Mouse (Mus musculus): ENCODE measurements at regions not wholly inside any gene's neighbourhood (a gene's known extent, or its start where the extent isn't known, plus 50 kb on each side); places are given as distances from the start of the nearest gene placed in this dataset.
A peak's percentile ranks its signal among the peaks of the same experiment; 100 is the strongest.

GRCm38 (mm10) chr14:48751751-48752578 lies 78.3 kb upstream of the Otx2 start:
- 17% methylated on average over 18 of the region's 18 CpGs for WGBS
- Histone ChIP-seq H3K4me1 (replicated peaks) (peaks cover 28% of the 10 kb centered on the region), H3K4me3 (peak overlapping the region; percentile 14), H3K27me3 (peaks cover 8% of the 10 kb centered on the region; the same call in 1 of the 2 replicates), H3K27ac (replicated peaks) (no peak overlapping the region), H3K36me3 (no peaks in the 10 kb centered on the region), H3K9ac (no peak overlapping the region), H3K9me3 (no peaks in the 10 kb centered on the region), H3K4me2 (peak overlapping the region; percentile 47)
- ATAC-seq (ENCODE audit: low FRiP score, low read depth): peak; percentile 51; the same call in 1 of the 2 replicates

DNA sequence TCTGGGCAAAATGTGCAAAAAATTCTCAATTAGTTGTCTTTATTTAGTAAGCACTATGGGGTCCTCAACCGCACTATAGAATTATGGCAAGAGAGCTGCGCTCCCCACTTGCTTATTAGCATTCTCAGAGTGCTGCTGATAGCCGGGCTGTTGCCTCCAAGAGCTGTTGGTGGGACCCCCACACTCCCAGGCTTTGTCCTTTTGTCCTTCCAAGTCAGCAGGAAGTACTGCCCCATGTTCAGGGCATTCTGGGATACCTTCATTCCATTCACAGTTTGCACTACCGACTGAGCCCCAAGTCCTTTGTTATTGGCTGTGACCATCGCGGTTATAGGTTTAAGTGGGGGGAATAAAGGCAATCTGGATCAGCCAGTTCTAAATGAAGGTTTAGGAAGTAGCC lies 77.4 kb upstream of the Otx2 start:
- Histone ChIP-seq H3K9ac (no peak overlapping the region), H3K4me2 (no peak overlapping the region), H3K27me3 (peaks cover 8% of the 10 kb centered on the region; the same call in 1 of the 2 replicates), H3K36me3 (no peaks in the 10 kb centered on the region), H3K4me3 (no peak overlapping the region), H3K4me1 (replicated peaks) (peaks cover 28% of the 10 kb centered on the region), H3K27ac (replicated peaks) (no peak overlapping the region), H3K9me3 (no peaks in the 10 kb centered on the region)
- ATAC-seq (ENCODE audit: low FRiP score, low read depth): no peak
- 19% methylated on average over 6 of the region's 6 CpGs for WGBS

DNA sequence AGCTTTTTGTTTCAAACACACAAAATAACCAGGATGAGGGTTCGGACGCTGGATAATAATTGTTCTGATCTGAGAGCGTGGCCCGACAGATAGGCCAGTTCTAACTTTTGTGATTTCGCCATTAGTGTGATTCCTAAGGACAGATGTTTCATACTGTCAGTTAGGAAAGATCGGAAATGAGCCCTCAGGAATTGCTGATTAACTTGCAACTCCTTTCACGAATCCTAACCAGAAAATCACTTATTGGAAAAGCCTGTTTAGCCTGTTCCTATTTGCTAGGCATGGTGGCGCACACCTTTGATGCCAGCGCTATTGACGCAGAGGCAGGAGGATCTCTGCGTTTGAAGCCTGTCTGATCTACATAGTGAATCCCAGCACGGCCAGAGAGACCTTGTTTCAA lies 75.4 kb upstream of the Otx2 start:
- H3K9me3 ChIP-seq: no peaks in the 10 kb centered on the region
- H3K27me3 ChIP-seq: peaks cover 8% of the 10 kb centered on the region; the same call in 1 of the 2 replicates
- 93% methylated on average over 12 of the region's 12 CpGs for WGBS
- peaks cover 24% of the 10 kb centered on the region for H3K4me1 ChIP-seq (replicated peaks)
- no peak overlapping the region for H3K27ac ChIP-seq (replicated peaks)
- H3K4me3 ChIP-seq: no peak overlapping the region
- H3K4me2 ChIP-seq: no peak overlapping the region
- ATAC-seq (ENCODE audit: low FRiP score, low read depth): no peak
- no peak overlapping the region for H3K9ac ChIP-seq
- H3K36me3 ChIP-seq: no peaks in the 10 kb centered on the region

- Histone ChIP-seq H3K36me3 (no peaks in the 10 kb centered on the region), H3K9me3 (no peaks in the 10 kb centered on the region), H3K9ac (no peak overlapping the region), H3K4me2 (no peak overlapping the region), H3K27ac (replicated peaks) (no peak overlapping the region), H3K4me3 (no peak overlapping the region), H3K27me3 (peaks cover 8% of the 10 kb centered on the region; the same call in 1 of the 2 replicates), H3K4me1 (replicated peaks) (peaks cover 15% of the 10 kb centered on the region)
- no peak for ATAC-seq (ENCODE audit: low FRiP score, low read depth)
- 85% methylated on average over 1 of the region's 1 CpGs for WGBS
Observed at GRCm38 (mm10) chr14:48747936-48748335, 74.3 kb upstream of the Otx2 start.

DNA sequence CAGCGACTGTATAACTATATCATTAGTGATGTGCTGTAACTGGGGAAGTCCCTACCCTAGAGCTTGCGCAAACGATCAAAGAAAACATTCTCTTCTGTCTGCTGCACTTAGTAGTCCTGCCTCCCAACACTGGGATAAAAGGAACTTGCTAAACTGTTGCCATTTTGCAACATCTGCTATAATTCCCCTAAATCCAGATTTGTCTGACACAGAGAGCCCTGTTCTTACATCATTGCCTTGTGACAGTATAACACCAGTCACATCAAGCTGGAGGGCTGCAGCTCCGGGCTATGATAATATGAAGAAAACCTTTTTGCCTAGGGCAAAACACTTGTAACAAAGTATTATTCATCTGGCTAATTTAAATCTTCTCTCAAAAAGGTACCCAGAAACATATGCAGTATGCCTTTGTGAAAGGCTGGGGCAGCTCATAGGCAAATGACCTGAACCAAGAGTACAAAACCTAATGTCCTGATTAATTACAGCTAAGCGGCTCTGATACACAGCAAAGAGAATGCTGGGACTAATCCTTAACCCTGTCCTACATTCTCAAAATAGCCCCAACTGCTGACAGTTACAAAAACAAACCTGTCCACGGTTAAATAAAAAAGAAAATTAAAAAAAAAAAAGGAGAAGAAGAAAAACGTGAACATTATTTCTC lies 67.5 kb upstream of the Otx2 start:
- Histone ChIP-seq H3K27me3 (no peaks in the 10 kb centered on the region), H3K27ac (replicated peaks) (no peak overlapping the region), H3K9me3 (no peaks in the 10 kb centered on the region), H3K4me1 (replicated peaks) (no peaks in the 10 kb centered on the region), H3K9ac (no peak overlapping the region), H3K36me3 (no peaks in the 10 kb centered on the region), H3K4me2 (no peak overlapping the region), H3K4me3 (no peak overlapping the region)
- ATAC-seq (ENCODE audit: low FRiP score, low read depth): no peak
- 51% methylated on average over 7 of the region's 7 CpGs for WGBS

DNA sequence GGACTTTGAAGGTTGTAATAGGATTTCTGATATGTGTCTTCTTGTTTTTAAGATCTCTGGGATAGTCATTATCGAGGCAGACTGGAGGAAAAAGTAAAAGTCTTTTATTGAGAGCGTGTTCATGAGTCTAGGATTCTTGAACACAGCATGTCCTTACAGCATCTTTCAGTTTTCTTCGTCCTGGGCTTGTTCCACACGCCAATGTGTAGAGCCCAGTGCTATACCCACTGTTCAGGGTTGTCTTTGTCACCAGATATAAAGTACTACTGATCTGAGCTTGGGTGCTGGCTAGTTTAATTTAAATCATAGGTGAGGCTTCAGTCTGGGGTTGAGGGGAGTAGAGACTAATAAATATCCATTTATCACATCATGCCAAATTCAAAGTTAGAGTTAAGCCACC lies 65.5 kb upstream of the Otx2 start:
- Histone ChIP-seq H3K9ac (no peak overlapping the region), H3K27me3 (no peaks in the 10 kb centered on the region), H3K36me3 (no peaks in the 10 kb centered on the region), H3K4me2 (no peak overlapping the region), H3K4me1 (replicated peaks) (no peaks in the 10 kb centered on the region), H3K9me3 (no peaks in the 10 kb centered on the region), H3K4me3 (no peak overlapping the region), H3K27ac (replicated peaks) (no peak overlapping the region)
- WGBS: 95% methylated on average over 4 of the region's 4 CpGs
- ATAC-seq (ENCODE audit: low FRiP score, low read depth): no peak

DNA sequence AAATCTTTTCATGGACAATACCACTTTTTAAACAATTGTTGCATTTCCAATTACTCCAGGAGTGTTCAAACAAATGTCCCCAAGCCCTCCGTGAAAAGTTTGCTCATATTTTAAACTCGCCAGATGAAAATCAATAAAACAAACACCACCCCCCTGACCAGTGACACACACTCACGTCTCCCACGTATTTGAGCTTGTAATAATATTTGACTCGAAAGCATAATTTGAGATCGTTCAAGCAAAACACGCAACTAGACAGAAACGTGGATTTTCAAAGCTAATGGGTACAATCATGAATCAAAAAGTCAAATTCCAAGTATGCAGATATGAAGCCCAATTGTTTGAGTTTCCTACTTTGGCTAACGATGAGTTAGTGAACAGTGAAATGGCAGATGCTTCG lies 65.0 kb upstream of the Otx2 start:
- H3K36me3 ChIP-seq: no peaks in the 10 kb centered on the region
- 76% methylated on average over 10 of the region's 10 CpGs for WGBS
- H3K4me2 ChIP-seq: no peak overlapping the region
- no peak overlapping the region for H3K4me3 ChIP-seq
- no peaks in the 10 kb centered on the region for H3K27me3 ChIP-seq
- no peak for ATAC-seq (ENCODE audit: low FRiP score, low read depth)
- H3K27ac ChIP-seq (replicated peaks): no peak overlapping the region
- H3K9me3 ChIP-seq: no peaks in the 10 kb centered on the region
- H3K9ac ChIP-seq: no peak overlapping the region
- no peaks in the 10 kb centered on the region for H3K4me1 ChIP-seq (replicated peaks)

GRCm38 (mm10) chr14:48738213-48738612 lies 64.6 kb upstream of the Otx2 start:
- 36% methylated on average over 10 of the region's 10 CpGs for WGBS
- no peak overlapping the region for H3K9ac ChIP-seq
- no peaks in the 10 kb centered on the region for H3K9me3 ChIP-seq
- no peaks in the 10 kb centered on the region for H3K4me1 ChIP-seq (replicated peaks)
- H3K27me3 ChIP-seq: no peaks in the 10 kb centered on the region
- no peak for ATAC-seq (ENCODE audit: low FRiP score, low read depth)
- H3K27ac ChIP-seq (replicated peaks): no peak overlapping the region
- no peak overlapping the region for H3K4me2 ChIP-seq
- no peak overlapping the region for H3K4me3 ChIP-seq
- H3K36me3 ChIP-seq: no peaks in the 10 kb centered on the region

DNA sequence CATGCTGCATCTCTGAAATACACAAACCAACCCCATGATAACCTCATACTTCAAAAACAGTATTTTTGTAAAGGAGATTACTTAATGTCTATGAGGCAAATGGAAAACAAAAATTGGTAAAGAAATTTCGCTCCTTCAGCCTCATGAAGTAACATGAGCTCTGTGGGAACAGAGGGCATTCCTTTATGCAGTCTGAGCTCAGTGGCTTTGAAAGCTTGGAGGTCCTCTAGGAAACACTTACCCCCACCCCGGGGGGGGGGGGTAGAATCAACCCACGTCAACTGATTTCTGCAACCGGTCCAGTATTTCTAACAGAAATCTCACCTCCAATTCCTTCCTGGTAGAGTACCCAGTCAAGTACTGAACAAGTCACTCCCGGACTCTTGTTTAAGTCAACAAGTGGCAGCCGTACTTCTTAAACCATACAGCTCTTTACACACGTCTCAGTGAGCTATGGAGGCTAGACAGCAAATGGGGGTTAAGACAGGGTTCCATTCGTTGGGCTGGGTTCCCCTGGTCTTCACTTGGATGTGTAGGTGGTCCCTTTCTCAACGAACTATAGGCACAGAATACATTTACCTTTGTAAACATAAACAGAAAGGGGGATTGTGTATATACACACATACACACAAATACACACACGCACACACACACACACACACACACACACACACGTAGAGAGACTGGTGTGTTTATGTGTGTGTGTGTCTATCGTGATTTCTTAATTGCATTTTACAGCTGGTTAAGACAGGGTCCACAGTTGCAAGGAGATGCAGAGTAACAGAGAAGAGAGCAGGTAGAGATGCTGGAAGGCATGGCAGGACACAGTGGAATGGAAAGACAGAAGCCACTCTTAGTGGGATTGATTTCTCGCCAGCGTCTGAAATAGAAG lies 63.6 kb upstream of the Otx2 start:
- H3K36me3 ChIP-seq: no peaks in the 10 kb centered on the region
- no peak overlapping the region for H3K4me3 ChIP-seq
- no peak overlapping the region for H3K9ac ChIP-seq
- H3K4me2 ChIP-seq: no peak overlapping the region
- H3K9me3 ChIP-seq: no peaks in the 10 kb centered on the region
- H3K27me3 ChIP-seq: no peaks in the 10 kb centered on the region
- no peak for ATAC-seq (ENCODE audit: low FRiP score, low read depth)
- 70% methylated on average over 14 of the region's 14 CpGs for WGBS
- H3K27ac ChIP-seq (replicated peaks): no peak overlapping the region
- H3K4me1 ChIP-seq (replicated peaks): no peaks in the 10 kb centered on the region

DNA sequence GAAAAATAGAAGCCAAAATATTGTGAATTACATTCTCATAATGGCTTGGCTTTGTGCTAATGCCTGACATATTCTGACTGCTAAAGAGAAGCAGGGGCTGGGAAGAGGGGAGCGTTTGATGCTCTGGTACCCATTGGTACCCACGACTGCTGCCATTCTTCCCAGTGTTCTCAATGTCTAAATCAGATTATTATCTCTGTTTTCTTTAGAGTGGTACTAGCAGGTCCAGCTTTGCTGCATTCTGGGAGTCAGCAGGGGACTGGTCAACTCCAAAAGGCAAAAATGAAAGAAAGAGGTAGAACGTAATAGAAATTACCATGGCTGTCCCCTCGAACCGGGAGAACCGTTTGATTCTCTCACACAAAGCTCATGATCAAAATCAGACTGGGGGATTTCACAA lies 62.6 kb upstream of the Otx2 start:
- 58% methylated on average over 6 of the region's 6 CpGs for WGBS
- Histone ChIP-seq H3K4me2 (no peak overlapping the region), H3K27ac (replicated peaks) (no peak overlapping the region), H3K4me1 (replicated peaks) (no peaks in the 10 kb centered on the region), H3K9ac (no peak overlapping the region), H3K36me3 (no peaks in the 10 kb centered on the region), H3K27me3 (no peaks in the 10 kb centered on the region), H3K4me3 (no peak overlapping the region), H3K9me3 (no peaks in the 10 kb centered on the region)
- ATAC-seq (ENCODE audit: low FRiP score, low read depth): no peak

- no peaks in the 10 kb centered on the region for H3K9me3 ChIP-seq
- H3K36me3 ChIP-seq: no peaks in the 10 kb centered on the region
- H3K27ac ChIP-seq (replicated peaks): no peak overlapping the region
- H3K4me2 ChIP-seq: no peak overlapping the region
- no peak for ATAC-seq (ENCODE audit: low FRiP score, low read depth)
- H3K27me3 ChIP-seq: no peaks in the 10 kb centered on the region
- 54% methylated on average over 2 of the region's 2 CpGs for WGBS
- no peak overlapping the region for H3K9ac ChIP-seq
- H3K4me1 ChIP-seq (replicated peaks): no peaks in the 10 kb centered on the region
- no peak overlapping the region for H3K4me3 ChIP-seq
Observed at GRCm38 (mm10) chr14:48729996-48730395, 56.4 kb upstream of the Otx2 start.
